Mouse (Mus musculus) embryo, embryonic 11.5 days (tissue): ENCODE results near the gene Spsb2.

ENCODE experiments used
- DNase-seq: peaks from one replicate; pipeline ENCODE4 v3.0.0-alpha.2; 2012; ENCODE audit warnings: low read depth, low spot score

The Spsb2 gene

GRCm38 (mm10) chr6:124808358-124809012 is at the start of gene Spsb2:
Spsb2 (plus strand) TSS chr6:124808661.
- DNase-seq: no peak

GRCm38 (mm10) chr6:124758849-124759232 is 49.6 kb upstream of the Spsb2 start:
- DNase-seq: no peak

GRCm38 (mm10) chr6:124759259-124759658 is 49.2 kb upstream of the Spsb2 start:
- peak; percentile 75 for DNase-seq

GRCm38 (mm10) chr6:124765951-124766350 is 42.5 kb upstream of the Spsb2 start:
- DNase-seq: no peak

GRCm38 (mm10) chr6:124767536-124767919 is 40.9 kb upstream of the Spsb2 start:
- no peak for DNase-seq

GRCm38 (mm10) chr6:124767920-124768703 is 40.3 kb upstream of the Spsb2 start:
- no peak for DNase-seq

- DNase-seq: no peak
These were observed 39.8 kb upstream of the Spsb2 start for GRCm38 (mm10) chr6:124768704-124769044.

- no peak for DNase-seq
These were observed 39.2 kb upstream of the Spsb2 start, which contains the start of gene Eno2 for GRCm38 (mm10) chr6:124769101-124769765. Eno2 (minus strand) TSS chr6:124769673.

GRCm38 (mm10) chr6:124770013-124770412 is 38.4 kb upstream of the Spsb2 start:
- no peak for DNase-seq

GRCm38 (mm10) chr6:124770511-124770910 is 38.0 kb upstream of the Spsb2 start:
- no peak for DNase-seq

- DNase-seq: no peak
These were observed 29.1 kb upstream of the Spsb2 start, which contains the start of gene Lrrc23 for GRCm38 (mm10) chr6:124779222-124779983. Lrrc23 (minus strand) TSS chr6:124779727.

- DNase-seq: no peak
These were observed 28.5 kb upstream of the Spsb2 start for GRCm38 (mm10) chr6:124779984-124780416.

- DNase-seq: no peak
These were observed 27.5 kb upstream of the Spsb2 start for GRCm38 (mm10) chr6:124780917-124781316.

- DNase-seq: no peak
These were observed 26.0 kb upstream of the Spsb2 start for GRCm38 (mm10) chr6:124782436-124782835.

GRCm38 (mm10) chr6:124786756-124787420 is 21.6 kb upstream of the Spsb2 start:
- DNase-seq: no peak

GRCm38 (mm10) chr6:124787722-124788121 is 20.7 kb upstream of the Spsb2 start:
- DNase-seq: no peak

- no peak for DNase-seq
These were observed 18.9 kb upstream of the Spsb2 start for GRCm38 (mm10) chr6:124789519-124789918.

GRCm38 (mm10) chr6:124790121-124790520 is 18.3 kb upstream of the Spsb2 start:
- no peak for DNase-seq

GRCm38 (mm10) chr6:124791911-124792310 is 16.6 kb upstream of the Spsb2 start:
- no peak for DNase-seq

- DNase-seq: no peak
These were observed 12.7 kb upstream of the Spsb2 start for GRCm38 (mm10) chr6:124795781-124796180.

GRCm38 (mm10) chr6:124796200-124796599 is 12.3 kb upstream of the Spsb2 start:
- no peak for DNase-seq
